Mouse (Mus musculus) heart, embryonic 14.5 days (tissue): Measurements from ENCODE around the gene Pcsk5. TPM values are rescaled to one million over a fixed set of nuclear protein-coding genes. Genes with fewer than 3 reads are reported as not detected.

Experiments used
- ATAC-seq: fragments of 200-750 bp; cut with Nextera tagmentation; 2 replicates; pipeline ENCODE4 v1.8.0; 2017; ENCODE audit warnings: low read depth, moderate TSS enrichment; ENCODE audit not compliant: insufficient number of reproducible peaks, insufficient read depth, low FRiP score
- H3K27ac ChIP-seq, 2 experiments: fragments of 200-500 bp in 1 of 2; fragments of 300-500 bp in 1 of 2; sonication (generic) in 1 of 2; replicated peaks in 1 of 2; 2 replicates each; pipeline ENCODE4 v1.5.1; 2012 to 2014; ENCODE audit warnings: low read depth in 2 of 2, low read length in 2 of 2, control low read depth in 1 of 2, mild to moderate bottlenecking in 1 of 2, mixed read lengths in 1 of 2; ENCODE audit not compliant: control insufficient read depth in 1 of 2, insufficient read depth in 1 of 2
- H3K27me3 ChIP-seq: fragments of 300-500 bp; sonication (generic); 2 replicates; pipeline ENCODE4 v1.6.1; 2014; ENCODE audit warnings: mild to moderate bottlenecking, low read length, control low read depth; ENCODE audit not compliant: control insufficient read depth, insufficient read depth
- H3K36me3 ChIP-seq: fragments of 300-500 bp; sonication (generic); 2 replicates; pipeline ENCODE4 v1.6.1; 2014; ENCODE audit warnings: mild to moderate bottlenecking, control low read depth, low read length, mixed read lengths; ENCODE audit not compliant: control insufficient read depth, insufficient read depth
- H3K4me1 ChIP-seq, 2 experiments: fragments of 200-500 bp in 1 of 2; fragments of 300-500 bp in 1 of 2; sonication (generic) in 1 of 2; 2 replicates each; pipeline ENCODE4 v1.6.1; 2012 to 2014; ENCODE audit warnings: low read length in 2 of 2, control low read depth in 1 of 2, mixed read lengths in 1 of 2; ENCODE audit not compliant: control insufficient read depth in 2 of 2, insufficient read depth in 2 of 2
- H3K4me2 ChIP-seq: fragments of 300-500 bp; sonication (generic); 2 replicates; pipeline ENCODE4 v1.6.1; 2014; ENCODE audit warnings: mild to moderate bottlenecking, low read length
- H3K4me3 ChIP-seq, 2 experiments: fragments of 200-500 bp in 1 of 2; fragments of 300-500 bp in 1 of 2; sonication (generic) in 1 of 2; 2 replicates each; pipeline ENCODE4 v1.5.1; 2012 to 2014; ENCODE audit warnings: low read length in 2 of 2, mild to moderate bottlenecking in 2 of 2, control low read depth in 1 of 2, low read depth in 1 of 2, moderate library complexity in 1 of 2; ENCODE audit not compliant: control insufficient read depth in 1 of 2, insufficient read depth in 1 of 2
- H3K9ac ChIP-seq: fragments of 300-500 bp; sonication (generic); 2 replicates; pipeline ENCODE4 v1.6.1; 2014; ENCODE audit warnings: mild to moderate bottlenecking, low read length
- H3K9me3 ChIP-seq: fragments of 300-500 bp; sonication (generic); 2 replicates; pipeline ENCODE4 v1.6.1; 2016; ENCODE audit warnings: low read length, control low read depth; ENCODE audit not compliant: control insufficient read depth
- WGBS: fragments of 180-500 bp; shearing (Covaris S2); extraction: QIAGEN DNeasy Blood & Tissue Kit; methylation state at CpG from one replicate; pipeline ENCODE4 v1.1.7; 2014; 5-methylcytosine and 5-hydroxymethylcytosine counted together
- polyA plus RNA-seq: library from polyadenylated mRNA; unstranded; fragments of >200 nt; fragmentation: Nextera tagmentation; extraction: Ambion mirVana; gene quantifications from 2 replicates; pipeline ENCODE4 v1.2.1, GENCODE M21; 2014

Gene Pcsk5
- polyA plus RNA-seq, 1 experiment from 2014 or later: 14.7 TPM

GRCm38 (mm10) chr19:17400571-17400970 lies 436.9 kb downstream of the Pcsk5 start:
- 69% methylated on average over 4 of the region's 4 CpGs for WGBS
- Histone ChIP-seq H3K27me3 (no peaks in the 10 kb centered on the region), H3K4me3 (no peak overlapping the region), H3K9me3 (no peaks in the 10 kb centered on the region), H3K27ac (no peak overlapping the region), H3K36me3 (peaks cover 42% of the 10 kb centered on the region), H3K4me1 (no peaks in the 10 kb centered on the region; a peak in 1 of 4 replicates), H3K9ac (no peak overlapping the region), H3K4me2 (no peak overlapping the region)
- no peak for ATAC-seq

GRCm38 (mm10) chr19:17399965-17400364 lies 437.5 kb downstream of the Pcsk5 start:
- ATAC-seq: no peak
- WGBS: 79% methylated on average over 4 of the region's 4 CpGs
- no peaks in the 10 kb centered on the region for H3K27me3 ChIP-seq

GRCm38 (mm10) chr19:17397922-17398321 lies 439.5 kb downstream of the Pcsk5 start:
- Histone ChIP-seq H3K9ac (no peak overlapping the region), H3K4me2 (no peak overlapping the region), H3K27ac (no peak overlapping the region), H3K36me3 (peaks cover 43% of the 10 kb centered on the region), H3K9me3 (no peaks in the 10 kb centered on the region), H3K27me3 (no peaks in the 10 kb centered on the region), H3K4me1 (peaks cover 2 to 14% of the 10 kb centered on the region in 2 experiments; a peak in 3 of 4 replicates), H3K4me3 (no peak overlapping the region)
- no peak for ATAC-seq
- 70% methylated on average over 5 of the region's 5 CpGs for WGBS

More at GRCm38 (mm10) chr19:17399965-17400364, 437.5 kb downstream of the Pcsk5 start:
- no peak overlapping the region for H3K27ac ChIP-seq
- H3K4me3 ChIP-seq: no peak overlapping the region
- no peaks in the 10 kb centered on the region for H3K9me3 ChIP-seq
- H3K36me3 ChIP-seq: peaks cover 43% of the 10 kb centered on the region
- H3K4me2 ChIP-seq: no peak overlapping the region
- H3K4me1 ChIP-seq: peaks cover 0 to 4% of the 10 kb centered on the region in 2 experiments; a peak in 3 of 4 replicates
- H3K9ac ChIP-seq: no peak overlapping the region

- no peak overlapping the region for H3K4me2 ChIP-seq
- H3K4me3 ChIP-seq: no peak overlapping the region
- peak overlapping the region in 1 of 2 experiments; percentile 41; a peak in 1 of 4 replicates for H3K27ac ChIP-seq
- ATAC-seq: no peak
- 52% methylated on average over 4 of the region's 4 CpGs for WGBS
- H3K4me1 ChIP-seq: peaks cover 2 to 14% of the 10 kb centered on the region in 2 experiments; a peak in 3 of 4 replicates
- peaks cover 43% of the 10 kb centered on the region for H3K36me3 ChIP-seq
- H3K9me3 ChIP-seq: no peaks in the 10 kb centered on the region
- no peaks in the 10 kb centered on the region for H3K27me3 ChIP-seq
- H3K9ac ChIP-seq: no peak overlapping the region
Observed at GRCm38 (mm10) chr19:17396802-17397201, 440.6 kb downstream of the Pcsk5 start.

GRCm38 (mm10) chr19:17393841-17394591 lies 443.4 kb downstream of the Pcsk5 start, which contains the start of gene Rfk:
Gene Rfk (plus strand): TSS chr19:17394043.
- peak within 1 kb of the TSS; percentile 95 for H3K9ac ChIP-seq
- WGBS: under 1% methylated on average over 83 of the region's 83 CpGs
- H3K27ac ChIP-seq: peak within 1 kb of the TSS; percentile 9 to 69
- no peaks in the 10 kb centered on the region for H3K27me3 ChIP-seq
- H3K4me3 ChIP-seq: peak within 1 kb of the TSS; percentile 71 to 94
- peak; percentile 96 for ATAC-seq
- no peaks in the 10 kb centered on the region for H3K9me3 ChIP-seq
- peaks cover 25% of the 10 kb centered on the region for H3K36me3 ChIP-seq
- H3K4me2 ChIP-seq: peak within 1 kb of the TSS; percentile 70
- H3K4me1 ChIP-seq: peaks cover 2 to 14% of the 10 kb centered on the region in 2 experiments; a peak in 3 of 4 replicates

GRCm38 (mm10) chr19:17392866-17393265 lies 444.6 kb downstream of the Pcsk5 start:
- Histone ChIP-seq H3K4me3 (no peak overlapping the region), H3K36me3 (peaks cover 14% of the 10 kb centered on the region), H3K4me1 (peaks cover 2 to 14% of the 10 kb centered on the region in 2 experiments; a peak in 3 of 4 replicates), H3K9me3 (no peaks in the 10 kb centered on the region), H3K27me3 (no peaks in the 10 kb centered on the region), H3K9ac (no peak overlapping the region), H3K27ac (no peak overlapping the region), H3K4me2 (peak overlapping the region; percentile 70)
- WGBS: 13% methylated on average over 3 of the region's 3 CpGs
- ATAC-seq: no peak

GRCm38 (mm10) chr19:17388404-17388803 lies 449.0 kb downstream of the Pcsk5 start:
- H3K27me3 ChIP-seq: no peaks in the 10 kb centered on the region
- H3K9me3 ChIP-seq: no peaks in the 10 kb centered on the region
- no peak overlapping the region for H3K4me2 ChIP-seq
- no peak overlapping the region for H3K4me3 ChIP-seq
- H3K36me3 ChIP-seq: no peaks in the 10 kb centered on the region
- no peak overlapping the region for H3K27ac ChIP-seq
- WGBS: 22% methylated on average over 2 of the region's 2 CpGs
- no peak for ATAC-seq
- no peak overlapping the region for H3K9ac ChIP-seq
- peaks cover 0 to 5% of the 10 kb centered on the region in 2 experiments; a peak in 2 of 4 replicates for H3K4me1 ChIP-seq
